Comparison of ENCODE assay signal across 8 mouse cellular contexts in genomic region chr5:142816031-142816810, GRCm38 (mm10). TPM values are rescaled to one million over a fixed set of nuclear protein-coding genes. Genes with fewer than 3 reads are reported as not detected.
DNase-seq lines count a peak whose midpoint lies in the region; ATAC-seq and TF ChIP-seq lines count a peak whose summit lies in the region.

No protein-coding gene starts in this region.

- TF ChIP-seq CTCF in left cerebral cortex, adult 2 months (IDR thresholded peaks at IDR 0.05): no peak

- intact Hi-C loops in left cerebral cortex, adult 2 months (cut with DNase I): loop anchor here (5.0 kb wide), 1 partner anchor 209 kb away; the partner anchor contains the start of gene Mmd2

- H3K9me3 ChIP-seq in hindbrain, embryonic 14.5 days (ENCODE audit: control insufficient read depth, low read length): no peaks in the 10 kb centered on the region

- H3K27ac ChIP-seq in hindbrain, embryonic 14.5 days: peak overlapping the region; percentile 100
- H3K27ac ChIP-seq in left cerebral cortex, adult 2 months: peak overlapping the region; percentile 100

- peaks cover 22% of the 10 kb centered on the region for H3K4me1 ChIP-seq in hindbrain, embryonic 14.5 days (replicated peaks; ENCODE audit: control insufficient read depth, insufficient read depth, low read length)

- DNase-seq in adrenal gland, adult (ENCODE audit: inconsistent age in 2 of 2, low spot score in 1 of 2): peak; percentile 72 to 92
- no peak for DNase-seq in adrenal gland, adult 8-10 months
- DNase-seq in cerebellum, adult 18-20 months: peak; percentile 46 to 63
- peak; percentile 35 for DNase-seq in forelimb bud, embryonic 11.5 days (ENCODE audit: low read depth, low spot score)
- no peak for DNase-seq in hindbrain, embryonic 14.5 days (ENCODE audit: low spot score)
- peak; percentile 43 to 48 for DNase-seq in left cerebral cortex, adult 2 months (ENCODE audit: extremely low spot score in 1 of 2, low spot score in 2 of 2)
- DNase-seq in spleen, postnatal 4 days (ENCODE audit: low spot score in 2 of 2): peak; percentile 24 to 73

- peak overlapping the region; percentile 98 for H3K4me3 ChIP-seq in hindbrain, embryonic 14.5 days (replicated peaks; ENCODE audit: low read length)
- H3K4me3 ChIP-seq in left cerebral cortex, adult 2 months: peak overlapping the region; percentile 95

- H3K27me3 ChIP-seq in hindbrain, embryonic 14.5 days (ENCODE audit: control insufficient read depth, insufficient read depth, low read length): no peaks in the 10 kb centered on the region

- peak overlapping the region; percentile 98 for H3K4me2 ChIP-seq in hindbrain, embryonic 14.5 days (replicated peaks)

- H3K36me3 ChIP-seq in hindbrain, embryonic 14.5 days (replicated peaks; ENCODE audit: control insufficient read depth, insufficient read depth): peaks cover 5% of the 10 kb centered on the region

- under 1% methylated on average over 38 of the region's 39 CpGs for WGBS in hindbrain, embryonic 14.5 days

- peak overlapping the region; percentile 100 for H3K9ac ChIP-seq in hindbrain, embryonic 14.5 days

- no peak for ATAC-seq in hindbrain, embryonic 14.5 days (ENCODE audit: low FRiP score)
- 0 out of 2 replicates have a peak, but pooled peaks have one; percentile 14 for ATAC-seq in megakaryocyte, adult 5-6 weeks (ENCODE audit: poor library complexity, severe bottlenecking)

RNA-seq across cellular contexts. Expression of gene Tnrc18, which starts 1.2 kb away (rescaled TPM):
- 100 to 1,000 TPM in 1 of 4 experiments, 10 to 100 TPM in 3; 75.1 to 117 (median 96.9) TPM for total RNA-seq in adrenal gland, adult 8-10 months (2022)
- polyA plus RNA-seq in hindbrain, embryonic 14.5 days (2014; fragmentation: Nextera tagmentation; extraction: Ambion mirVana): 34.1 and 38.9 TPM in 2 replicates
- total RNA-seq in left cerebral cortex, adult 2 months (2021): 100 to 1,000 TPM; 139 to 141 TPM
- total RNA-seq in megakaryocyte, adult 5-6 weeks (2015): 28.2 and 38.6 TPM in 2 replicates
- 20.0 and 20.4 TPM in 2 replicates for total RNA-seq in megakaryocyte, adult 5-6 weeks (2017)

Comparison
In these comparisons a context has a peak if more than half of its experiments do, and no peak if none do; other contexts are left out.
1. DNase-seq: peak in adrenal gland, adult (2 of 2), cerebellum, adult 18-20 months (2 of 2), forelimb bud, embryonic 11.5 days (single experiment), left cerebral cortex, adult 2 months (2 of 2) and spleen, postnatal 4 days (2 of 2); none in adrenal gland, adult 8-10 months (single experiment) and hindbrain, embryonic 14.5 days (single experiment).